Mouse (Mus musculus) T-helper 17 cell (primary cell): ENCODE data around the gene Uso1.

ENCODE experiments used
- in situ Hi-C, 2 experiments: fragments of 300-600 bp; cut with MboI, MseI; formaldehyde crosslinking; loops; 1 replicate in 1 of 2; 2 replicates in 1 of 2; pipeline ENCODE4 v1.15.1; 2025; ENCODE audit warnings: high pct_unique_total_duplicates in 2 of 2

Uso1 gene

GRCm38 (mm10) chr5:92125446-92125845, 12.3 kb upstream of the Uso1 start:
- in situ Hi-C loops, result loop anchor here in 1 of 2 experiments (25.0 kb wide), 2 partner anchors 1188 to 1638 kb away; partner anchors contain the start of genes Afp and Mthfd2l

- in situ Hi-C loops, result loop anchor here in 1 of 2 experiments (25.0 kb wide), 2 partner anchors 1190 to 1640 kb away; partner anchors contain the start of genes Afp and Mthfd2l
Measured at GRCm38 (mm10) chr5:92127141-92127625, 10.6 kb upstream of the Uso1 start.

- in situ Hi-C loops, result loop anchor here in 1 of 2 experiments (25.0 kb wide), 2 partner anchors 1190 to 1640 kb away; partner anchors contain the start of genes Afp and Mthfd2l
Measured at GRCm38 (mm10) chr5:92127751-92128150, 10.0 kb upstream of the Uso1 start.

- in situ Hi-C loops, result loop anchor here in 1 of 2 experiments (25.0 kb wide), 2 partner anchors 1191 to 1641 kb away; partner anchors contain the start of genes Afp and Mthfd2l
Measured at GRCm38 (mm10) chr5:92128570-92128969, 9.2 kb upstream of the Uso1 start.

- in situ Hi-C loops, result loop anchor here in 1 of 2 experiments (25.0 kb wide), 2 partner anchors 1192 to 1642 kb away; partner anchors contain the start of genes Afp and Mthfd2l
Measured at GRCm38 (mm10) chr5:92129321-92129768, 8.4 kb upstream of the Uso1 start.

- in situ Hi-C loops, result loop anchor here in 1 of 2 experiments (25.0 kb wide), 2 partner anchors 1193 to 1643 kb away; partner anchors contain the start of genes Afp and Mthfd2l
Measured at GRCm38 (mm10) chr5:92130040-92130682, 7.6 kb upstream of the Uso1 start.

- in situ Hi-C loops, result loop anchor here in 1 of 2 experiments (25.0 kb wide), 2 partner anchors 1195 to 1645 kb away; partner anchors contain the start of genes Afp and Mthfd2l
Measured at GRCm38 (mm10) chr5:92132127-92132526, 5.6 kb upstream of the Uso1 start.

- in situ Hi-C loops, result loop anchor here in 1 of 2 experiments (25.0 kb wide), 2 partner anchors 1196 to 1646 kb away; partner anchors contain the start of genes Afp and Mthfd2l
Measured at GRCm38 (mm10) chr5:92133006-92133405, 4.7 kb upstream of the Uso1 start.

- in situ Hi-C loops, result loop anchor here in 1 of 2 experiments (25.0 kb wide), 2 partner anchors 1198 to 1648 kb away; partner anchors contain the start of genes Afp and Mthfd2l
Measured at GRCm38 (mm10) chr5:92134934-92135333, 2.8 kb upstream of the Uso1 start.

GRCm38 (mm10) chr5:92136536-92137238, 1.1 kb upstream of the Uso1 start:
- in situ Hi-C loops, result loop anchor here in 1 of 2 experiments (25.0 kb wide), 2 partner anchors 1199 to 1649 kb away; partner anchors contain the start of genes Afp and Mthfd2l

- in situ Hi-C loops, result loop anchor here in 1 of 2 experiments (25.0 kb wide), 2 partner anchors 1201 to 1651 kb away; partner anchors contain the start of genes Afp and Mthfd2l
Measured at GRCm38 (mm10) chr5:92138093-92138621, 419 bp downstream of the Uso1 start.

- in situ Hi-C loops, result loop anchor here in 1 of 2 experiments (25.0 kb wide), 2 partner anchors 1202 to 1652 kb away; partner anchors contain the start of genes Afp and Mthfd2l
Measured at GRCm38 (mm10) chr5:92139191-92139590, 1.5 kb downstream of the Uso1 start.

GRCm38 (mm10) chr5:92141696-92142095, 4.0 kb downstream of the Uso1 start:
- in situ Hi-C loops, result loop anchor here in 1 of 2 experiments (25.0 kb wide), 2 partner anchors 1204 to 1654 kb away; partner anchors contain the start of genes Afp and Mthfd2l

GRCm38 (mm10) chr5:92142481-92142880, 4.7 kb downstream of the Uso1 start:
- in situ Hi-C loops, result loop anchor here in 1 of 2 experiments (25.0 kb wide), 2 partner anchors 1205 to 1655 kb away; partner anchors contain the start of genes Afp and Mthfd2l

- in situ Hi-C loops, result loop anchor here in 1 of 2 experiments (25.0 kb wide), 2 partner anchors 1206 to 1656 kb away; partner anchors contain the start of genes Afp and Mthfd2l
Measured at GRCm38 (mm10) chr5:92143665-92144064, 5.9 kb downstream of the Uso1 start.

GRCm38 (mm10) chr5:92144954-92145708, 7.4 kb downstream of the Uso1 start:
- in situ Hi-C loops, result loop anchor here in 1 of 2 experiments (25.0 kb wide), 2 partner anchors 1208 to 1658 kb away; partner anchors contain the start of genes Afp and Mthfd2l

- in situ Hi-C loops, result loop anchor here in 1 of 2 experiments (25.0 kb wide), 2 partner anchors 1211 to 1661 kb away; partner anchors contain the start of genes Afp and Mthfd2l
Measured at GRCm38 (mm10) chr5:92148248-92148647, 10.5 kb downstream of the Uso1 start.

GRCm38 (mm10) chr5:92149330-92149982, 11.7 kb downstream of the Uso1 start:
- in situ Hi-C loops, result loop anchor here in 1 of 2 experiments (25.0 kb wide), 2 partner anchors 1212 to 1662 kb away; partner anchors contain the start of genes Afp and Mthfd2l

- in situ Hi-C loops, result no loop called here
Measured at GRCm38 (mm10) chr5:92154861-92155260, 17.1 kb downstream of the Uso1 start.
